Mouse (Mus musculus) stomach, postnatal 0 days (tissue): ENCODE results near the gene Tspyl2.

Experiments
- CTCF ChIP-seq: IDR thresholded peaks from 2 replicates; pipeline ENCODE4 v1.5.1; 2016; ENCODE audit warnings: antibody characterized with exemption, low read depth, mild to moderate bottlenecking, moderate library complexity
- EP300 ChIP-seq: optimal IDR thresholded peaks from 2 replicates; pipeline ENCODE3; 2016; ENCODE audit warnings: antibody characterized with exemption

DNA sequence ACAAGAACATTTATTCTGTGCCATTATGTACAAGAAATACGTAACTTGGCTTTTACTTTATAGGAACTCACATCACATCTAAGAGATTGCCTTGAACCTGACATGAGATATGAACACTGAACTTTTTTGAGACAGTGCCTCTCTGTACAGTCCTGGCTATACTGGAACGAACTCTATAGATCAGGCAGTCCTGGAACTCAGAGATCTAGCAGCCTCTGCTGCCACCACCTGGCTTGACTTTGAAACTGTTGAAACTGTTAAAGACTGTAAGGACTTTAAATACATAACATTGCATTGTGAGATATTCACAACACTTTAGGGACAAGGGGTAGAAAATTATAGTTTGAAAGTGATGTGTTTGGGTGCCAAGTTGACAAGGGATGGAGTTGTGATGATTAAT lies 34.3 kb downstream of the Tspyl2 start:
- TF ChIP-seq CTCF (peak; percentile 76), EP300 (no peak)
